Mouse (Mus musculus): ENCODE measurements around the gene Nog.

GRCm38 (mm10) chr11:89337910-89338309 is 35.8 kb upstream of the Nog start:
- no peak for TF ChIP-seq CTCF (IDR thresholded peaks at IDR 0.05; ENCODE audit: borderline replicate concordance, insufficient read depth, low read depth, low read length)
- TF ChIP-seq POLR2A (IDR thresholded peaks at IDR 0.05; ENCODE audit: borderline replicate concordance, insufficient read depth, low read length) = no peak

Measured in cerebellum, adult 2 months (tissue).